Mouse (Mus musculus) MN1 (cell line): Measurements from ENCODE around the gene Dnah2.
A peak's percentile ranks its signal among the peaks of the same experiment; 100 is the strongest.

ENCODE experiments used
- DNase-seq: peaks from one replicate; pipeline ENCODE4 v3.0.0-alpha.2; 2016; ENCODE audit warnings: low spot score

Gene Dnah2

DNA sequence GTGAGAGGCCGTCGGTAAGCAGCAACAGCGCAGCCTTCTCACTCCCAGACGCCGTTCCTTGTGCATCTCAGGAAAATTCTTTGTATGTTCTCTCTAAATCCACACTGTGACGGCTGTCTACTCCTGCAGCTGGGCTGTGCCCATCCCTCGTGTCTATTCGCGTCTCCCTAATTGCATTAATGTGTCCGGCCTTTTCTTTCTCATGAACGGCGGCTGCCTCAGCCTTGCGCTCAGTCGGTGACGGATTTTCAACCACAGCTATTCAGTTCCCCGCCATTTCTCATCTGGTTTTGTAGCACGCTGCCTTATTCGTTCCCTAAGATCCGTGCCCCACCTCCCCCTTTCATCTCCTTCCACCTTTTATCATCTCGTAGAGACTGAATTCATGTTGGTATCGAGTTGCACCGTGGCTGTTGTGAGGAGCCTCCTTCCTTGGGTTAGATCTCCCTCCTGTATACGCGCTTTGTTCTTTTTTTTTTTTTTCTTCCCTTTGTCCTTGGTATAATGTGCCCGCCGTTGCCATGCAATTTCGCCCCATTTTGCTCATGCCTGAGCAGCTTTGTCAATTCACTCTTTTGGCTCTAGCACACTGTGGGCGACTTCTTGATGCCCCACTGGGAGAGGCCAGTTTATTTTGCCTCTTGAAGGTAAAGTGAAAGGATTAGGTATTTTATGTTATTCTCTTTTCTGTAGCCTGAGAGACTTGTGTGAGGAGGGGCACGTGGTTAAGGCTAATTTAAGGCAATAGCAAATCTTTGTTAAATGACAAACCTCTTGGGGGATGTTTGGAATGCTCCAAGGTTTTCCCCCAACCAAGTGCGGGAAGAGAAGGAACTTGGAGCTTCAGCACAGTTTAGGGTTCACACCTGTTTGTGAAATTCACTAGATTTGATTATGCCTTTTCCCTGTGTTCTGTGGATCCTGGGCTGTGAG, 21.5 kb downstream of the Dnah2 start:
- DNase-seq, result peak; percentile 70

DNA sequence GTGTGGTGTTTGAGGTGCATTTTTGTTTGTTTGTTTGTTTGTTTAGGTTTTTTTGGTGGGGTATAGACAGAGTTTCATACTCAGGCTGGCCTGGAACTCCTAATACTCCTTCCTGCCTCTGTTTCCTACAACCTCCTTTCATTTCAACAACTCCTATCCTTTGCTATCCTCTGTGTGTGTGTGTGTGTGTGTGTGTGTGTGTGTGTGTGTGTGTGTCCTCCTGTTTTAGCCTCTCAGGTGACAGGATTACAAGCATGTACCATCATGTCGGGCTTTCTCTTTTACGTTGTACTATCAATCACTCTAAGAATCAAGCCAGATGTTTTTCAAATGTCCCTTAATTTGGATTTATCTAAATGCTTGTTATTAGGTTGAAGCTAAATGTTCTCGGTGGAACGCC, 22.3 kb downstream of the Dnah2 start:
- DNase-seq, result no peak

DNA sequence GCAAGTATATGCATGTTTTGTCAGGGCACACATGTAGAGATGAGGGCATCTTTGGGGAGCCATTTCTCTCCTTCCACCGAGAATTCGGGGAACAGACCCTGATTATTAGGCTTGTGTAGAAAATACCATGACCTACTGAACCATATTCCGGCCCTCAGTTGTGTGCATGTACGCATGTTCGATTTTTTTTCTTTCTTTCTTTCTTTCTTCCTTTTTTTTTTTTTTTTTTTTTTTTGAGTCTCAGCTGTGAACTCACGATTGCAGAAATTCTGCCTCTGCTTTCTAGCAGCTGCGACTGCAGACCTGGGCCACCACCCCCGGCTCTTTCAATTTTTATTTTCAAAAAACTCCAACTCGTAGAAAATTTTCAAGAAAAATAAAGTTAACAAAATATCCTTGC, 23.2 kb downstream of the Dnah2 start:
- no peak for DNase-seq

DNA sequence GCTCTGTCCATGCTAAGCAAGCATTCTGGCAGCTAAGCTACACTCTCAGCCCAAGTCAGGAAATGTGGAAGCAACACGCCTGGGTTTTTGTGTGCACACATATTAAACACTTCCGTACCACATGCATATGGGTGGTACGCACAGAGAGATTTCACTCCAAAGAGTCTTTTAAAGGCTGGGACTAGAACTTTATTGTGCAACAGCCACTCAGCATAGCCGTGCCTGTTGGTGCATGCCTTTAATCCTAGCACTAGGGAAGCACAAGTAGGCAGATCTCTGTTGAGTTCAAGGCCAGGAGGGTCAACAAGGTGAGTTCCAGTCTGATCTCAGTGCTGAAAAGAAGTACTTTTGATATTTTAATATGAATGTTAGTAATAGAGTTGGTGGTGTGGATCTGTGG, 25.3 kb downstream of the Dnah2 start:
- no peak for DNase-seq

DNA sequence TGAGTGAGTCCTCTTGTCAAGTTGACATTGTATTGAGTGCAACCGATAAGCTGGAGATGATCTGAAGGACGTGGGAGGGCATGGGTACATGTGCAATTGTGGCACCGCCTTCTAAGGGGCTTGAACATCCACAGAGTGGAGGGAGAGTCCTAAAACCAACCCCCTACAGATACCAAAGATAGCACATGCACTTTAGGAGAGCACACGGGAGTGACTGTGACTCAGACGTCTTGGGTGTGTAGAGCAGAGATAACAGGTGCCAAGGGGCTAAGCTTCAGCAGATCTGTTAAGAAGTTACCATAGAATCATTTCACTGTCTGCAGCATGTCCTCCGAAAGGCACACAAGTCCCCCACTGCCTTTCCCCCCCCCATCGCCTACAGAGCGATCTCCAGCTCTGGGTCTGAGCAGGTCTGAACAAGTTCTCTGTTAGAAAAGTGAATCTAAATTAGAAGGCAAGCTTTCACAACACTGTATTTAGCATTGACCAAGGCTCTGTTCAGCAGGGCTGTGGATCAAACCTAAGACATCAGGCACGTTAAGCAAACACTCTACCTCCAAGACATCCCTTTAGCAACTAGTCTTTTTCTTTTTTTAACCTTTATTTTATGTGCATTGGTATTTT, 27.3 kb downstream of the Dnah2 start:
- DNase-seq, result no peak

DNA sequence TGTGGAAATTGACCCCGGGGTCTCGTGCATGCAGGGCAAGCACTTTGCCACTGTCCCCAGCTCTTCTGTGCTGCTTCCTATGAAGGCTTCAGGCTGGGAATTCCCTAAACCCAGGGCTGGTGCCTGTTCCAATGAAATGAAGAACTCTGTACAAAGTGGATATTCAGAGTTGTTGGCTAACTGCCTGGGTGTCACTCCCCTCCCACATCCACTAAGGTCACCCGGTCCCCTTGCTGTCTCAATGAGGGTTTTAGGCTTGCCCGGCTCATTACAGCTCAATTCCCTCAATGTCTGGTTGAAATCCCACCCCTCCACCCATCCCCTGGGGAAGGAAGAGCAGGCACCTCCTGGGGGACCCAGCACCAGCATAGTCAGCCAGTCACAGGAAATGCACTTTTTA, 28.9 kb downstream of the Dnah2 start:
- no peak for DNase-seq

DNA sequence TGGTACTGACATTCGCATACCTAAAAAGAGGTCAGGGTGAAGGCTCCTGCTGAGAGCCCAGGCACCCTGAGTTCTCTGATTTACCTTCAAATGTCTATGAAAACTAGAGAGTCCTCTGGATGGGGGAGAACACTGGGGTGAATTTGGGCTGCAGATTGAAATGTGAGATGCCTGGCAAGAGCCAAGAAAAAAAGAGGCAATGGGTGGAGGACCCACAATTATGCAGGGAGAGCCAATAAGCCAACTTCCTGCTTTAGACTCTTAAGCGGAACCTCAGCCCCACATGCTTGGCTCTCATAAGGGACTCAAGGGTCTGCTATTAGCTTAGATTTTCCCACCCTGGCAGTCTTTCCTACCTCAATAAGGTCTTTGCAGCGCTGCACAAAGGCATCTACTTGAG, 32.2 kb downstream of the Dnah2 start:
- no peak for DNase-seq

DNA sequence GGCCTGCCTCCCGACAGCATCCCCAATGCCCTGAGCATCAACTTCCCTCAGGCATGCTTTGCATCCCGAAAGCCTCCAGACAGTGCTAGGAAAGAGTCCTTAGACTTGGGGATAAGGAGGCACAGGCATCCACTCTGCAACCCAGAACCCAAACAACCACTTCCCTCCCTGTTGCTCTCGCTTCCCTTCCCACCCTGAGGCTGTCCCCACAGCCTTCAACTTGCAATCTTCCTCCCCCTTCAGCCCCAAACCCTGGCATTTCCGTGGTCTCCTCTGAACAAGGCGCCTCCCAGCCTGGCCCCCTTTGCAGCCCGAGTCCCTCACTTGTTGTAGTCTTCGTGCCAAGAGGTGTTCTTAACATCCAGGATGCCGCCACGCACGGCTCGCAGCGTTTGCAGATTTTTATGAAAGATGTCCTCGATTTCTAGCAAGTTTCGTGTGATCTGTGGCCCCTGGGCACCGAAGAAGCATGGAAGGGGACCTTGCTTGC, 32.7 kb downstream of the Dnah2 start:
- DNase-seq, result no peak

DNA sequence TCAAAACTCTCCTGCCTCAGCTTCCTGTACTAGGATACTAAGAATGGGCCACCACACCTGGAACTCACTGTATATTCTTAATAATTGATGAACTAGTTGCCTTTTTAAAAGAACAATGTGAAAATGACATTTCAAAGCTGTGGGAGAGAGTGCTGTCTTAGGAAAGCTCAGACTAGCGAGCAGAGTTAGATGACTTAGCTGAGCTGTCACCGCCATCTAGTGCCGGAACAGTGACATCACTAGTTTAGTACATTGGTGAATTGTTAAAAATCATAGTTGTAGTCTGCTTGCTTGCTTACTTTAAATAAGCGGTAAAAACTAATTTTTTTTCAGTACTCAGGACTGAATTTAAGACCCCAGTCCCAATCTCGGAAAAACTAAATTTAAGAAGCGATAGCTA, 35.1 kb downstream of the Dnah2 start:
- peak; percentile 77 for DNase-seq

DNA sequence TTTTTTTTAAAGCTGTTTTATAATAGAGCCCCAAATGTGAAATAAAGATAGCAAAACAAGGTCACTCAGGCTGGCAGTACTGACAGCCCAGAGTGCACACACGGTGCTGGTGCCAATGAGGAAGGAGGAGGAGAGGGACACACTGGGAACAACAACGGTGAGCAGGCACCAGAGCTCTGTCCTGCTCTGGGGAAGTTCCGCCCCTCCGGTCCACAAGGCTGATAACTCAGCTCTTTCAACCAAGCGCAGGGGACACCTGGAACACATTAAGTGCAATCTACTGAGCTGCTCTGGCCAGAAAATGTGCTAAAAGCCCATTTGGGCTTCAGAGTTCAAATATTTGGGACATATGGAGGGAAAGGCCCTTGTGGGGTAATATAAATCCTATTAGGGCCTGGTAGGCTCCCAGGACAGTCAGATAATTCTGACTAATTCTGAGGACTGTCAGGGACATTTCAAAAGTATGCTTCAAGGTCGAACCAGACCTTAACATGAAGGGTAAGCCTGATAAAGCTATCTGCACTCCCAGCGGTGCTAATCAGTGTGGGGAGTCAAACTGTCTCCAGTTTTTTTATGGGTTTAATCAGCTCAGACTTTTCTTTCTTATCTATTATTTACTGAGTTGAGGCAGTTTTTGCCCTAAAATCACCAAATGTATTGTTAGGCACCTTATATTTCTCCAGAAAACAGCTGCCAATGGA, 38.0 kb downstream of the Dnah2 start:
- peak; percentile 44 for DNase-seq

DNA sequence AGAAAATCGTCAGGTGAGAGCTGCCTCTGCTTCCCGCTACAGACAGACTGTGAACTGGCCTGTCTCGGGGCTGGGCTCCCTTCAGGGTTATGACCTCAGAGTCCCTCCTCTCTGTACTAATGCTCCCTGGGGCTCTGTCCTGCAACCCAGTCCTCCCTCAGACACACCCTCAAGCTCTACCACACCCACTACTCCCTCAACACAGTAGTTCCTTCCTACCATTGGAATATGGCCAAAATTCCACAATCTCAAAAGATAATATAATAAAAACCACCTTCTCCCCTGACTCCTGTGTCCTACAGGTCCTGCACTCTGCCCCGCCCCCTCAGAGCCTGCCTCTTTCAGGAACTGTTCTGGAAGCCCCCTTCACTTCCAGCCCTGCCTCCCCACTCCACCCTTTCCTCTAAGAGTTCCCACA, 45.0 kb downstream of the Dnah2 start:
- no peak for DNase-seq

DNA sequence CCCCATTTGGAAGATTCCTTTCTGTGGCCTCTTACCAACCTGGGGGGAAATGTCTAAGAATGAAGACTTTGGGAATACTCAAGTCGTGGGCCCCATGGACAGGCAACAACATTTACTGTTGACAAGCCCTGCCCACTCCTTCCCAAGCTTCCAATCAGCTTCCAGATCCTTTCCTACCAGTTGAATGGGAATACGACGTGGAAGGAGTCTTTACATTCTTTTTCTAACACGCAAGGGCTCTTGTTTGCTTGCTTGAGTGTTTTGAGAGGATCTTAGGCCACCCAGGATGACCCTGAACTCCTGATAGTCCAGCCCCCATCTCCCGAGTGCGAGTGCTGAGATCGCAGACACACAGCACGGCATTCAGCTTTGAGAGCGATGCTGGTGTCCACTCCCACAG, 47.4 kb downstream of the Dnah2 start:
- no peak for DNase-seq

DNA sequence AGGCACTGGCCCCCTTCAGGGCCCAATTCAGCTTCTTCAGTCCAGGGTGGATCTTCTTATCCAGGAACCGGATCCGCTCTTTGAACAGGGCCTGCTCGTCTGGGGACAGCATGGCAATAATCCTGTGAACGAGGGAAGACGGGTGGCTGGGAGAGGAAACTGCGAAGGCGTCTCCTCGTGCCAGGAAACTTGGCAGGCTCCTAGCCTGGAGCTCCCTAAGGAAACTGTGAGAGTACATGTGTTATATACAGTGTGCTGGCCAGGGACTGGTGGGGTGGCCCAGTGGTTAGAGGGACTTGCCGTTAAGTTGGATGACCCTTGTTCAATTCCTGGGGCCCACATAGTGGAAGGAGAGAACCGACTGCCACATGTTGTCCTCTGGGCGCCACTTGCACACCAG, 49.8 kb downstream of the Dnah2 start:
- no peak for DNase-seq

DNA sequence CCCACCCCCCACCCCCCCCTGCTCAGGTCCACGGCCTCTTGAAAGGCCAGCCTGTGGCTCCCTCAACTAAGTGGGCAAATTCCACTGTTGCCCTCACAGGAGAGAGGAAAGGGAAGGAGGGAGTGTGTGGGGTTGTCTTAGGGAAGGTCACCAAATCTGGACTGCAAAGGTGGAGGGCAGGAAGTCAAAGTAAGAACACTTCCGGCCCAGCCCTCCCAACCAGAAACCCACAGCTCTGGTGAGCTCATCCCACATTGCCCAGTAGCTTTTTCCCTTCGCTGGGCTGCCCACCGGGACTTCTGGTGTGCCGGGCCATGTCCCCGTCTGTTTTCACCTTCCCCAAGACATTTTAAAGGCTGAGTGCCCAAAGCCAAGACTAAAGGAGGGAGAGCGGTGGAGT, 57.2 kb downstream of the Dnah2 start:
- no peak for DNase-seq

DNA sequence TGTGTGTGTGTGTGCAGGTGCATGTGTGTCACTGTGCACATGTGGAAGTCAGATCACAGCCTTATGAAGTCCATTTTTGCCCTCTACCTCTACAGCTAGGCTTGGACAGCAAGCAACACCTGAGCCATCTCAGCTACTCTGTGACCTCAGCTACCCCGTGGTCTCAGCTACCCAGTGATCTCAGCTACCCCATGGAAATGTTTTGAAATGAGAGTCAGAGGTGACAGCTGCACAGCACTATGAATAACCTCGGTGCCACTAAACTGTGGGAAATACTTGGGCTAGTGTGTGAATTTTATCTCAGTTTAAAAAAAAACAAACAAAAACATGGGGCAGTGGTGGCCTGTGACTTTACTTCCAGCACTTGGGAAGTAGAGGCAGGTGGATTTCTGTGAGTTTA, 58.0 kb downstream of the Dnah2 start:
- no peak for DNase-seq

DNA sequence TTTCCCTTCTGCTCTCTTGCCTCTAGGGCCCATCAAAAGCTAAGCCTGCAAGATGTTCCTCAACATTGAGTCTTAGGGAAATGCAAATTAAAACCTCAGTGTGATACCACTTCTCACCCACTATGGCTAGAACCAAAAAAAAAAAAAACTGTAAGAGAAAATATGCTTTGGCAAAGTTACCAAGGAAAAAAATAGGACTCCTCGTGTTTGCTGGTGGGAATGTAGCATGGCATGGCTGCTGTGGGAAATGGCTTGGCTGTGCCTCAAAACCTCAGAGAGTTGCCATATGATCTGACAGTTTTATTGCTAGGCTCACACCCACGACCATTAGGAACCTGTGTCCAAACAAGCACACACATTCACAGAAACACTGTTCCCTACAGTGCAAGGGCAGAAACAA, 61.4 kb downstream of the Dnah2 start:
- DNase-seq, result no peak

DNA sequence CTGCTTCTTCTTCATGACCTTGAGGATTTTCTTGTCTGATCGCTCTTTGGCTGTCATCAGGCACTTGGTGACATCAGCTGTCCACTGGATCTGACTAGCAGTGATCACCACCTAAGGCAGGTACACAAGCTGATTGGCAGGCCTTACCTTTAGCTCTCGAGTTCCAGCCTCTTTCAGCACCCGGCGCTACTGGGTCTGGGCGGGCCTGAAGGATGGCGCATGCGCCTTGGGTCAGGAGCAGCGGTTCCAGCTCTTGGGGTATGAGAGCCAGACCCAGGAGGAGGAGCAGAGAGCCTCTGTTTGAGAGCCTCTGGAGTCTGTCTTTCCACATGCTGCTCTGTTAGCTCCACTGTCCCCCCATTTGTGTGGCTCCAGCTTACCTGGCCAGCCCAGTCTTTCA, 71.3 kb downstream of the Dnah2 start:
- no peak for DNase-seq

DNA sequence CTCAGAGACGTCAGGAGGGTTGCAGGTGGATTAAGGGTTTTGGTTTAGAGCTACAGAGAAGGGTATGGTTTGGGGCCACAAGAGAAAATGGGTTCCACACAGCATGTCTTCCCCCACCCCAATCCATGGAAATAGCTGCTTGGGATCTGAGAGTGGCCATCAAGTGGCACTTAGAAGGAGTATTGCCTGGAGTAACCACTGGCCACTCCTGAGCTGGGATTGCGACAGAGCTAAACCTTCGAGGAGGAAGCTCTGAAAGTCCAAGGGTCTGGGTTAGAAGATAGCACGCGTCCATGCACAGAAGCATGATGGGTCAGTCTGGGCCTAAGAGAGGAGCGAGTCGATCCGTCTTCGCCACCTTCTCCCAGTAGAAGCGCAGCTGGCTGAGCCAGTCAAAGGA, 72.1 kb downstream of the Dnah2 start:
- no peak for DNase-seq

DNA sequence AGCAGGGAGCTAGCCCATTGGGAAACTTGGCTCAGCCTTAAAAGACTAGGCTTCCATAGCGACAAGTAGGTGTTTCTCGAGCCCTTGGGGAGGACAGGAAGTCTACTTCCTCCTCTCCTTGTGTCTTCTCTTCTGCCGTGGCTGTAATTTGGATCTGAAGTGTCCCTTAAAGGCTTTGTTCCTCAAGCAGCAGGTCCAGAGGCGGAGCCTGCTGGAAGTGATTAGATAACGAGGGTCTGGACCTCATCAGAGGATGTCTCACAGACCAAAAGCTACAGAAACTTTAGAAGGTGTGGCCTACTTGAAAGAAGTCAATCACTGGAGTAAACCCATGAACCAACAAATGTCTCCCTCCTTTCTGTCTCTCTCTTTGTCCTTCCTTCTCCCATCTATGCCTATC, 74.2 kb downstream of the Dnah2 start:
- no peak for DNase-seq

DNA sequence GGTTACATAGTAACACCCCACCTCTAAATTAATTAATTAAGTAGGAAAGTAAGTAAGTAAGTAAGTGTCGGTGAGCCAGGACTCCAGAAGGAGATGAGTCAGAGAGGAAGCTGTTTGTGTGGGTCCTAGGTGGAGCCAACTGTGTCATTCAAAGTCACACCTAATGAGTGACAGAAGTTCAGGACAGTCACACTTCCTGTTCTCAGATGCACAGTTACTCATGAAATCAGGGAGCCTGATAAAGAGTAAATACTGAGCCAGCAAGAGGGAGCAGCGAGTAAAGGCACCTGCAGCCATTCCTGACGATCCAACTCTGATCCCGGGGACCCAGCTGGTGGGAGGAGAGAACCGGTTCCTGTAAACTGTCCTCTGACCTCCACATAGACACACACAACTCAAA, 76.2 kb downstream of the Dnah2 start:
- no peak for DNase-seq

DNA sequence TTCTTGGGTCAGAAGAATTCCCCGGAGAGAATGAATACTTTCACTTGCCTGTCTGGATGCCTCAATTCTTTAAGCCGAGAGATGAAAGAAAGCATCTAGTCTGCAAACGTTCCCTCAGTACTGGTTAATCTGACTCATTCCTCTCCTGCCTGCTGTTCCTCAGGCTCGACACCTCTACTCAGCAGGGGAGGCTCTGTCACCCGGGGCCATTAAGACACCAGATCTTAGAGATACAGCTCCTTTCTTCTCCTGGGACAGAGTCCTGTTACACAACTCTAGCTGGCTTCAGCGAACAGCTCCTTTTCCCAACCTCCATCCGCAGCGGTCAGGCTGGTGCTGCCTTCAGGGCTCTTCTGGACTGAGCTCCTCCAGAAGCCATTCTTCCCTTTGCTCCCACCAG, 77.4 kb downstream of the Dnah2 start:
- DNase-seq, result peak; percentile 45

DNA sequence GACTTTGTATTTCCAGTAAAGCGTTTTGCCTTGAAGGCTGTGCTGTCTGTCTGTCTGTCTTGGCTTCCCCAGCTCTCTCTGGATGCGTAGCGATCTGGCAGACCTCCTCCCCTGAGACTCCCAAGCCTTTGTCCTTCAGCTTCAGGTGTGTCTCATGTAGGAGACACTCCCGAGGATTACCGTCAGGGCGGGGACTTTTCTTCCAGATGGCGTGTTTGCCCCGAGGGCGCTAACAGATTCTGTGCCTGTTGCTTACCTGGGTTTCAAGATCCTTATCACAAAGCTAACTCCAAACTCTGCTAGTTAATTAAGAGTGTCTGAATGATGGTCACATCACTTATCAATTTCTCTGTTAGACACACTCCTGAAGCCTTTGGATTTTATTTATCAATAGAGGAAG, 79.6 kb downstream of the Dnah2 start:
- no peak for DNase-seq

DNA sequence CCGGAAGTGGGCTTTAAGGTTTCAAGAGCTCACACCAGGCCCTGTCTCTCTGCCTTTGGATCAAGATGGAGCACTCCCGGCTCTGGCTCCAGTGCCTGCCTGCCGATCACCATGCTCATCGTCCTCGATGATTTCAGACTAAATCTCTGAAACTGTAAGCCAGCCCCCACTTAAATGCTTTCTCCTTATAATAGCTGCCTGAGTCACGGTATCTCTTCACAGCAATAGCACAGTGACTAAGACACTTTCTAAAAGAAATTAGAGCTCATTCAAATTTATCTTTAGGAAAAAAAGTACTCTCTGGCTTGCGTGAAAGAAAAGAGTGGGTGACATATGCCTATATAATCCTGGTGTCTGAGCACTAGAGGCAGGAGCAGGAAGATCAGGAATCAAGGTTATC, 84.9 kb downstream of the Dnah2 start:
- DNase-seq, result no peak
